Mouse (Mus musculus) megakaryocyte, adult 5-6 weeks (primary cell): ENCODE results near the gene Eps15l1. TPM values are rescaled to one million over a fixed set of nuclear protein-coding genes. Genes with fewer than 3 reads are reported as not detected.
A peak's percentile ranks its signal among the peaks of the same experiment; 100 is the strongest.

Experiments used
- ATAC-seq: 2 replicates; pipeline ENCODE4 v1.8.0; 2016; ENCODE audit warnings: mild to moderate bottlenecking, inconsistent platforms; ENCODE audit not compliant: poor library complexity, severe bottlenecking
- total RNA-seq, 2 experiments: library from RNA; stranded (forward) in 1 of 2; stranded (reverse) in 1 of 2; fragments of 153-499, 151-499 nt in 1 of 2; fragments of 221-1000, 200-1000 nt in 1 of 2; gene quantifications; 2 replicates each; pipeline versions ENCODE4 v1.2.3 to v1.2.4; 2015 to 2017

The Eps15l1 gene
- total RNA-seq, 2 experiments from 2014 or later, result 41.9 to 53.4 TPM

DNA sequence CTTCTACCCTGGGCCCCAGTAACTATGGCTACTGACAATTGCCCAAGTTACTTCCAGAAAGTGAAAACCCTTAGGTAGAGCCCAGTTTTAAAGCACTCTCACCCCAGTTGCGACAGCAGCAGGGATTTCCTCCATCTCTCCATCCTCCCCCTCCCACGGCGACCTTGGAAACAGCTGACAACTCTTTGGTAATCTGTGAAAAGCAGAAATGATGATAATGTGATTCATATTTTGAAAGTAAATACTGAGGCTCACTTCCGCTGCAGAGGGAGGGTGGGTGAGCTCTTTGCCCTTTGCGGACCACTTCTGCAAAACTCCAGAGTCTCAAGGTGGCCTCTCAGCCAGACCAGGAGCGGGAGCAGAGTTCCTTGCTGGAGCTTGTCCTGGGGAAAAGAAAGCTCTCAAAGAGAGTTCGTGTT is 98.8 kb downstream of the Eps15l1 start:
- peak; percentile 51 for ATAC-seq

DNA sequence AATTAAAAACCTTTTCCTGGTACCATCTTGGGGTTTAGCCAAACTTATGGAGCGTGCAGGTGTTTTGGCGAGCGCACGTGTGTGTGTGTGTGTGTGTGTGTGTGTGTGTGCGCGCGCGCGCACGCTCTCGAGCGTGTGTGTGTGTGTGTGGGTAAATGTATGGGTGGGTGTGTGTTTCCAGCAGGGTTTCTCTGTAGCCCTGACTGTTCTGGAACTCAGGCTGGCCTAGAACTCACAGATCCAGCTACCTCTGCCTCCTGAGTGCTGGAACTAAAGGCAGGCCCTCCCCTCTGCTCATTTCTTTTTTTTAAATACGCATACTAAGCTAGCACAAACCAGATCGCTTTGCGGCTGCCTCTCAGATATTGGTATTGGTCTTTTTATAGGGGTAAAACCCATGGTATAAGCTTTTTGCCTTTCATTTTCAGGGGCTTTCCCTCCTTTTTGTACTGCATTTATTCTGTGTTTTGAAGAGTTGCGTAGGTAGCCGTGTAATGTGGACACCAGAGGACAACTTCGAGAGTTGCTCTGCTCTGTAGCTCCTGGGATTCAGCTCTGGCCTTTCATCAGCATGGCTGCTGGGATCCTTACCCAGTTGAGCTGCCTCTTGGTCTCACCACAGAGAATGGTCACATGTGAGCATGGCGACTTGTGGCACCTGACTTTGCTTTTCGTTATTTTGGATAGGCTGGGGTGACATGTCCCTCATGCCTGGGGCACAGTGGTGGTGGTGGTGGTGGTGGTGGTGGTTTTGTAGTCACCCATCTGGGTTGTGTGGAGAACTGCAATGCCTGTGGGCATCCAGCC is 99.4 kb downstream of the Eps15l1 start:
- ATAC-seq, result no peak

DNA sequence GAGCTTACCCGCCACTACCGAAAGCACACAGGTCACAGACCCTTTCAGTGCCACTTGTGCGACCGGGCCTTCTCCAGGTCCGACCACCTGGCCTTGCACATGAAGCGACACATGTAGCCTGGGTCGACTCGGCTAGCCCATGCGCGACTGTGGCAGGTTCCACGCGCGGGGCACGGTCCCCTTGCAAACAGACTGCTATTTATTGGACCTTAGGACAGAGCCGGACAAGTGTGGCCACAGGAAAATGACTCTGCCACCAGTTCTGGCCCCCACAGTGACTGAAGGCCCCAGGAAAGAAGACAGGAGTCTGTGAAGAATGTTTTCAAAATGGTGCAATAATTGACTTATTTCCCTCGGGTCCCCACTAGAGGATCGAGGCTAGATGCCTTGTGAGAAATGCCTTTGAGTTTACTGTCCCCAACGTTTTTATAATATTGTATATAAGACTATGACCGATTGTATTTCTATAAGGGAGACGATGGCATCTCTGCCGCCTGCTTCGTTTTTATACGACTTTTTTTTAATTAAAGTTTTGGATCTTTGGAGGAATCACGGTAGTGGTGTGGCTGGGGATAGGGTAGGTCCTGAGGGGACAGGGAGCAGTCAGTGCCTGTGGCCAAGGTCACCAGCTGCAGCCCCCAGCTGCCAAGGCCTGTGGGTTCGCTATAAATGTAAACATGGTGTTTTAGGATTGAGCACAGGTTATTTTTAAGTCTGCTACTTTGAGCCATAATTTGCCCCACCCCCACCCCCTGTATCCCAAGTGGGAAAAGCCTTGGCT is 100.3 kb downstream of the Eps15l1 start:
- no peak for ATAC-seq

GRCm38 (mm10) chr8:72319921-72320802 is 101.1 kb downstream of the Eps15l1 start:
- ATAC-seq, result no peak

- ATAC-seq, result no peak; the same call in 1 of the 2 replicates
Observed at GRCm38 (mm10) chr8:72319397-72319796, 101.9 kb downstream of the Eps15l1 start.

DNA sequence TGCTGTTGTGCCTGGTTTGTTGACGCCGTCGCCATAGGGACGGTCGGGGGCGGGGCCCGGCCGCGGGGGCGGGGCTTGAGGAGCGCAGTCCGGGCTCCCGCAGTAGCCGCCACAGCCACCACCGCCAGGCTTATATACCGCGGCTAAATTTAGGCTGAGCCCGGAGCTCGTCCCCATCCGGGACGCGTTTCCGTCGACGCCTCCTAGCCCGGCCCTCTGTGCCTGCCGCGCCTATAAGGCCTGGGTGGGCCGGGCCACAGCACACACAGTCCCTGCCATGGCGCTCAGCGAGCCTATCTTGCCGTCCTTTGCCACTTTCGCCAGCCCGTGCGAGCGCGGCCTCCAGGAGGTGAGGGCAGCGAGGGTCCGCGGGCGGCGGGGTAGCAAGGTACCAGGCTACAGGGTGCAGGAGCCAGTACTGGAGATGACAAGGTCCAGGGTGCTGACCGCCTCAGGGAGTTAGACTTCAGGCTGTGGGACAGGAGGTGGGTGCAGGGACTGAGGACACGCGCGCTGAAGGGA is 102.4 kb downstream of the Eps15l1 start, which contains the start of gene Klf2:
Gene Klf2, plus strand, starts transcription at position 233 of the 522 bp plus-strand sequence.
- ATAC-seq, result peak; percentile 66

- peak; percentile 23 for ATAC-seq
Observed at GRCm38 (mm10) chr8:72317741-72318301, 103.4 kb downstream of the Eps15l1 start.

DNA sequence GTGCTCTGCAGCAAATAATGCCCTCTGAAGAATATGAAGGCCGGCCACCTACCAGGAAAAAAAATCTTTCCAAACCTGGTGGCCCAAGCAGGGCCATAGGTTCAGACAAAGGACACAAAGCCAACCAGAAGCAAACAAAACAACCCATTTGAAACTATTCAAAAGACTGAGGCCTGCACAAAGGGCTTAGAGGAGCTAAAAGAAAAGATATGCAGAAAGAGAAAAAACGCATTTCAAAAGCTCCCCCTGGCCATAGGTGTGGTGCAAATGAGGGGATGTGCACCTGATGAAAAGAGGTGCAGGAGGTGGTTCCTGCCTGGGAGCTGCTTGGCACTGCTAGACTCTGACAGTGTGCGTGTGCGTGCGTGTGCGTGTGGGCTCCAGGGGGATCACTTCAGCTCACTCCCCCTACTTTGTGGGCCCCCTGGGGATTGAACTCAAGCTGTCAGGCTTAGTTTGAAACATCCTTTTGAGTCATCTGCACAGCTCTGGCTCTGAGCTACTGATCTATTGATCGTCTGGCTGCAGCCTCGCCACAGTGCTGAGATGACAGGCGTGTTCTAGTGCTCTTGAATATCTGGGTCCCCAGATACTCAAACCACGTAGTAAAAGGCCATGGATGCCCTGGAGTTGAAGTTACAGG is 105.1 kb downstream of the Eps15l1 start:
- no peak for ATAC-seq

DNA sequence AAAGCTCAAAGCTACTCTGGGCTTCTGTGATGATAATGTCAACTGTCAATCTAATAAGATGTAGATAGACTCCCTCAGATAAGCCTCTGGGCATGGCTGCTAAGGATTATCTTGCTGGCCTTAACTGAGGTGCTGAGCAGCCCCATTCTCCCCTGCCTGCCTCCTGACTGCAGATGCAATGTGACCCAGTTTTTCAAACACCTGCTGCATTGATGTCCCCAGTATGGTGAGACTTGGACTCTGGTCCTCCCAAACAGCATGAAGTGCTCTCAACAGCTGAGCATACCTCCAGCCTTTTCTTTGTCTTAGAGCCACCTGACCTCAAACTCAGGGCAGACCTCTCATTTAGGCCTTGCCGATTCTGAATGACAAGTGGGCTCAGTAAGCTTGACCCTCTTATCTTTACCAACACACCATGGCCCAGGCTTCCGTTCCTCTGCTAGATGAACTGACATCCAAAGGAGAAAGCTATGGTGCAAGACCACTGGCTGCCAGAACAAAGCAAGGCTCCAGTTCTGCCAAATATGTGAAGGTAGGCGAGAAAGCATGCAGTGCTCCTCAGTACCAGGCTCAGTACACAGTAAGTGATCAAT is 108.2 kb downstream of the Eps15l1 start:
- ATAC-seq, result no peak

DNA sequence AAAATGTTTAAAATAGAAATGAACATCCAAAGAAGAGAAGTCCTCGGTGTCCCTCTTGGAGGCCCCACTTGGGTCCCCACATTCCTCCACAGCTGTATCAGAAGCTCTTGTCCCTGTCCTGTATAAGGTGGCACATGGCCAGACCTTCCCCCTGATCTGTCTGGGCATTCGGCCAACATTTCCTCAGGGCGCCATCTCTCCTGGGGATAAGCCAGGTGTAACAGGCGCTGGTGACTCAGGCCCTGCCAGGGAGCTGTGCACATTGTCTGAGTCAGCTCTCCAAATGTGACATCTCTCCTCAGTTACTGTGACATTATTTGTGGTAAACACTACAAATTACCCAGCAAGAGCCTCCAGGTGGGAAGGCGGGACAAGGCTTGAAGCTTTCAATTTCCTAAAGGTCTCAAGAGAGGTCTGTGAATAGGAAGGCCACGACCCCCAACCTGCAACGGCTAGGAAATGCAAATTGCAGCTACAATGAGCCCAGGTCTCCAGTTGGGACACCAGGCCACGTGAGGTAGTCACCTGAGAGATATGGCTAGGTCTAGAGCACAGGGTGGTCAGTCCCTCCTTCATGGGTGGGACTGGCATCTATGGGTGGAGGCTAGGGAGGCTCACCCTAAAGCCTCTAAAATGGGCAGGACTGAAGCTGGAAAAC is 110.3 kb downstream of the Eps15l1 start:
- no peak for ATAC-seq

DNA sequence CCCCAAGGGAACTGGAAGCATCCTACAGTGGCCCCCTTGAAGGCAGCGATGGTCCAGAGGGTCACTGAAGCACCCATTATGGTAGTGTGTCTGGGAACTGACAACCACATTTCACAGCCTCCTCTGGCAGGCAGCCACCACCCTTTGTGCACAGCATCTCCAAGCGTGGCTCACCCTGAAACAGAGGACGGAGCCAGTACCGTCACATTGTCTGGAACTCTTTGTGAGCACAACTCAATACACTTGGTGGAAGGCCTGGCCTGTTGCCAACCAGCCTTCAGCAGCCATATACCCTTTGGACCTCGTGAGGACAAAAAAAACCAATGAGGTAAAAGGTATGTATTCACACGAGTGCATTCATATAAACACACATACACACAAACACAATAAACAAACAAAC is 113.0 kb downstream of the Eps15l1 start:
- ATAC-seq, result no peak

GRCm38 (mm10) chr8:72306913-72307312 is 114.3 kb downstream of the Eps15l1 start:
- ATAC-seq, result no peak

GRCm38 (mm10) chr8:72305210-72305905 is 115.9 kb downstream of the Eps15l1 start, which contains the start of gene Gm10282:
Gm10282 (minus strand) TSS chr8:72305260.
- ATAC-seq, result no peak

DNA sequence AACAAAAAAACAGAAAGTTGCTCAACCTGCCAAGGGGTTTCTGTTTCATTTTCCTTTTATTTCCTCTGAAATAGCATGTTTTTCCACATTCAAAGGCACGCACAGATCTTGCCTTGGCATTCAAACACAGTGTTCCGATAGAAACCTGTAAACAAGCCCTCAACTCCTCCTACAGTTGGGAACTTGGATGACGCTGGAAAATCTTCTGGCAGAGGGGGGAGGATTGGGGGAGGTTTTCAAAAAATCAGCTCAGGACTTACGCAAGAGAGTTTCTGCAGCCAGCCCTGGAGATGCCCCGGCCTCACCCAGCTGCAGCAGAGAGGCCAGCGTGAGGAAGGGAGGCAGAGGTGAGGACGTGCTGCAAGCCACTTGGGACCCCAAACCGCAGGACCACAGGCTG is 117.6 kb downstream of the Eps15l1 start:
- peak; percentile 92 for ATAC-seq

DNA sequence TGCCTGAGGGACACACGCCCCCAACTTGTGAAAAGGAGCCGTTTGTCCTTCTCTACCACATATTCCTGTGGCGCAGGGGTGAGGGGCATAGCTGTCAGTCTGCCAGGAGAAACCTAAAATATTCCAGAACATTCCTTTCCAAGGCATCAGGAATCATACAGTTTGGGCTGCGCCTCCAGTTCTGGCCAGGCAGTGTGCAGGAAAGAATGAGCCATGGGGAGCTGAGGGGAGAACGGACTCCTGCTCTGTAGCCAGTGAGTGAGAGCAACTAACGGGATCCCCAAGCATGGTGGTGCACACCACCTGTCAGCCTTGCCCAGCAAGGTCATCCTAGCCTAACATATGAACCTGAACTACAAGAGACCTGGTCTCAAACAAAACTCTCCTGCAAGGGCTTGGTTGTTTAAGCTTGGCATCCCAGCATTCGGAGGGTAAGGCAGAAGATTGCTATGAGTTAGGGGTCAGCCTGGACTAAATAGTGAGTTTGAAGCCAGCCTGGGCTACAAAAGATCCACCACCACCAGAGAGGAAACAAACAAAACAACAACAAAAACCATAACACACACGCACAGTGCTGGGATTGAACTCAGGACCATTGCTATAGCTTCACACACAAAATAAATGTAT is 118.2 kb downstream of the Eps15l1 start:
- ATAC-seq, result no peak

DNA sequence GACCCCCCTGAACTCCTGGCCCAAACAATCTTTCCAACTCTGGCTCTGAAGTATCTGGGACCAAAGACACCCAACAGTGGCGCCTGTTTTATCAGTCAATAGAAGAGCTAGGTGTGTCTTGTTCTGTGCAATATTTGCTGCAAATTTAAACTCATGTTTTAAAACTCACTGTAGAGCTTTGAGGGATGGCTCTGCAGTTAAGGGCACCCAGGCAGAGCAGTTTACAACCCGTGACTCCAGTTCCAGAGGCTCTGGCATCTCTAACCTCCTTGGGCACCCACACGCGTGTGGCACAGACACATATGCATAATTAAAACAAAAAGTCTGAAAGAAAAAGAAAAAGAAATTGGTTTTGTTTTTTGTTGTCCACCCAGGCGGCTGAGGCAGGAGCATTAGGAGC is 119.8 kb downstream of the Eps15l1 start:
- no peak for ATAC-seq

DNA sequence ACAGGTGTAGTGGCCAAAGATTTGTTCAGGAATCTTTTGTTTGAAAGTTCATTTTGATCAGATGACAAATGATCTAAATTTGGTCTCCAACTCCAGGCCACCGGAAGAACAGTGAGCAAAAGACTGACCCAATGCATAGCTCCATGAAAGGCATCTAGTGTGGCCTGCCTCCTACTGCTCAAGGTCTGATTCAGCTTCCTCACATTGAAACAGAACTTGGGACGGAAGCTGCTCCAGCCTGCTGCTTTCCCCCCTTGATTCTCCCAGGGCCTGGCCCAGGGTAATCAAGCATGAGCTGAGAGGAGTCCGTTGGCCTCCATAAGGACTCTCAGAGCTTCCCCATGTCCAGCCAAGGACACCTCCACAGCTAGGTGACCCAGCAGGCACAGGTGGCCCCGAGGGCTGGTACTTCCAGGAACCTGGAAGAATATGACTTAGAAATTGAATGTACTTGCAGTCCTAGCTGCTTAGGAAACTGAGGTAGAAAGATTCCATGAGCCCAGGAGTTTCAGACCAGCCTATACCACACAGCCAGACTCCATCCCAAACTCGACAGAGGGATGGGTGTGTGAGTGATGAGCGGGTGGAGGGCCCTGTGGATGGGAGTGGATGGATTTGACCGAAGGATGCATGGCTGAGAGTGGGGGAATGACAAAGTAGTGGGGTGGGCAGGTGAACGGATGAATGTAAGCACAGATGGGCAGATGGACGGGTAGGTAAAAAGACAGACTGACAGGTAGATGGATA is 120.4 kb downstream of the Eps15l1 start:
- no peak for ATAC-seq
